Mouse (Mus musculus) forebrain, embryonic 14.5 days (tissue): Measurements from ENCODE around the gene Trmt13. TPM values are rescaled to one million over a fixed set of nuclear protein-coding genes. Genes with fewer than 3 reads are reported as not detected.
"Not testable (repeated sequence)": the region's sequence is repeated elsewhere in the genome, so short reads cannot be mapped to it uniquely, and the experiment has no call there.

Experiments
- ATAC-seq: fragments of 200-750 bp; cut with Nextera tagmentation; 2 replicates; pipeline ENCODE4 v1.8.0; 2017; ENCODE audit warnings: mild to moderate bottlenecking, moderate library complexity
- DNase-seq: peaks from one replicate; pipeline ENCODE4 v3.0.0-alpha.2; 2015; ENCODE audit warnings: low spot score
- H3K27ac ChIP-seq: fragments of 300-500 bp; sonication (generic); 2 replicates; pipeline ENCODE4 v1.5.1; 2014; ENCODE audit warnings: low read depth, mild to moderate bottlenecking, control low read depth, low read length, moderate library complexity
- H3K27me3 ChIP-seq: fragments of 300-500 bp; sonication (generic); replicated peaks from 2 replicates; pipeline ENCODE4 v1.6.1; 2014; ENCODE audit warnings: low read length, control low read depth, mixed read lengths; ENCODE audit not compliant: control insufficient read depth, insufficient read depth
- H3K36me3 ChIP-seq: fragments of 300-500 bp; sonication (generic); 2 replicates; pipeline ENCODE4 v1.6.1; 2014; ENCODE audit warnings: low read length, control low read depth; ENCODE audit not compliant: control insufficient read depth, insufficient read depth
- H3K4me1 ChIP-seq: fragments of 300-500 bp; sonication (generic); 2 replicates; pipeline ENCODE4 v1.6.1; 2014; ENCODE audit warnings: antibody characterized with exemption, low read length, control low read depth; ENCODE audit not compliant: control insufficient read depth, insufficient read depth
- H3K4me2 ChIP-seq: fragments of 300-500 bp; sonication (generic); 2 replicates; pipeline ENCODE4 v1.6.1; 2014; ENCODE audit warnings: mild to moderate bottlenecking, control low read depth, low read length
- H3K4me3 ChIP-seq: fragments of 300-500 bp; sonication (generic); 2 replicates; pipeline ENCODE4 v1.5.1; 2014; ENCODE audit warnings: low read depth, low read length, control low read depth
- H3K9ac ChIP-seq: fragments of 300-500 bp; sonication (generic); 2 replicates; pipeline ENCODE4 v1.6.1; 2014; ENCODE audit warnings: mild to moderate bottlenecking, low read length, control low read depth, moderate library complexity
- H3K9me3 ChIP-seq: fragments of 300-500 bp; sonication (generic); replicated peaks from 2 replicates; pipeline ENCODE4 v1.6.1; 2016; ENCODE audit warnings: low read length, control low read depth, mixed read lengths; ENCODE audit not compliant: control insufficient read depth
- WGBS: fragments of 180-500 bp; shearing (Covaris S2); extraction: QIAGEN DNeasy Blood & Tissue Kit; methylation state at CpG from one replicate; pipeline ENCODE4 v1.1.7; 2014; 5-methylcytosine and 5-hydroxymethylcytosine counted together
- polyA plus RNA-seq: library from polyadenylated mRNA; unstranded; fragments of >200 nt; fragmentation: Nextera tagmentation; extraction: Ambion mirVana; gene quantifications from 2 replicates; pipeline ENCODE4 v1.2.1, GENCODE M21; 2014

The Trmt13 gene
- polyA plus RNA-seq, 1 experiment from 2014 or later = 14.1 TPM

GRCm38 (mm10) chr3:116582201-116582600, 32.2 kb downstream of the Trmt13 start:
- no peaks in the 10 kb centered on the region for H3K9me3 ChIP-seq
- 94% methylated on average over 9 of the region's 9 CpGs for WGBS
- peaks cover 63% of the 10 kb centered on the region for H3K36me3 ChIP-seq
- H3K27ac ChIP-seq = no peak overlapping the region
- no peak overlapping the region for H3K4me3 ChIP-seq
- no peak overlapping the region for H3K4me2 ChIP-seq
- ATAC-seq (no peak), DNase-seq (no peak)
- no peak overlapping the region for H3K9ac ChIP-seq
- no peaks in the 10 kb centered on the region for H3K27me3 ChIP-seq
- no peaks in the 10 kb centered on the region for H3K4me1 ChIP-seq

GRCm38 (mm10) chr3:116577286-116577685, 37.1 kb downstream of the Trmt13 start:
- Histone ChIP-seq H3K27me3 (no peaks in the 10 kb centered on the region), H3K27ac (no peak overlapping the region), H3K4me1 (no peaks in the 10 kb centered on the region), H3K36me3 (peaks cover 21% of the 10 kb centered on the region), H3K9me3 (no peaks in the 10 kb centered on the region), H3K4me2 (no peak overlapping the region), H3K9ac (no peak overlapping the region), H3K4me3 (no peak overlapping the region)
- whole genome bisulfite sequencing = 59% methylated on average over 3 of the region's 3 CpGs
- ATAC-seq = no peak
- DNase-seq = no peak

GRCm38 (mm10) chr3:116570628-116571027, 43.8 kb downstream of the Trmt13 start:
- Histone ChIP-seq H3K4me1 (no peaks in the 10 kb centered on the region), H3K9ac (no peak overlapping the region), H3K27ac (no peak overlapping the region), H3K4me2 (no peak overlapping the region), H3K27me3 (no peaks in the 10 kb centered on the region), H3K9me3 (0 out of 2 replicates have a peak, but pooled peaks cover 4% of the 10 kb centered on the region), H3K4me3 (no peak overlapping the region), H3K36me3 (no peaks in the 10 kb centered on the region)
- ATAC-seq = no peak
- WGBS = 88% methylated on average over 2 of the region's 2 CpGs
- DNase-seq = no peak

- H3K36me3 ChIP-seq = no peaks in the 10 kb centered on the region
- ATAC-seq (no peak), DNase-seq (no peak)
- no peaks in the 10 kb centered on the region for H3K27me3 ChIP-seq
- 86% methylated on average over 7 of the region's 7 CpGs for WGBS
- H3K4me1 ChIP-seq = no peaks in the 10 kb centered on the region
- H3K4me3 ChIP-seq = no peak overlapping the region
- 0 out of 2 replicates have a peak, but pooled peaks cover 4% of the 10 kb centered on the region for H3K9me3 ChIP-seq
- no peak overlapping the region for H3K4me2 ChIP-seq
- no peak overlapping the region for H3K9ac ChIP-seq
- no peak overlapping the region for H3K27ac ChIP-seq
These were observed 51.3 kb downstream of the Trmt13 start for GRCm38 (mm10) chr3:116563095-116563492.

- H3K36me3 ChIP-seq = no peaks in the 10 kb centered on the region
- no peaks in the 10 kb centered on the region for H3K4me1 ChIP-seq
- H3K27me3 ChIP-seq = no peaks in the 10 kb centered on the region
- no peak within 1 kb of the TSS for H3K4me3 ChIP-seq
- H3K27ac ChIP-seq = no peak within 1 kb of the TSS
- ATAC-seq (no peak), DNase-seq (no peak)
- H3K4me2 ChIP-seq = no peak within 1 kb of the TSS
- H3K9me3 ChIP-seq = 0 out of 2 replicates have a peak, but pooled peaks cover 4% of the 10 kb centered on the region
- no peak within 1 kb of the TSS for H3K9ac ChIP-seq
- 85% methylated on average over 7 of the region's 7 CpGs for WGBS
These were observed 51.8 kb downstream of the Trmt13 start, which contains the start of gene Lrrc39 for GRCm38 (mm10) chr3:116562408-116563094. Gene Lrrc39 (plus strand): TSS chr3:116562973.

GRCm38 (mm10) chr3:116561315-116561714, 53.1 kb downstream of the Trmt13 start:
- H3K27me3 ChIP-seq, H3K4me3 ChIP-seq, H3K27ac ChIP-seq, DNase-seq, H3K4me1 ChIP-seq, H3K9me3 ChIP-seq, H3K36me3 ChIP-seq, H3K9ac ChIP-seq, H3K4me2 ChIP-seq, ATAC-seq: not testable (repeated sequence)
- WGBS = 96% methylated on average over 13 of the region's 14 CpGs

GRCm38 (mm10) chr3:116551362-116551761, 63.0 kb downstream of the Trmt13 start:
- ATAC-seq = no peak

GRCm38 (mm10) chr3:116547430-116547829, 67.0 kb downstream of the Trmt13 start:
- H3K36me3 ChIP-seq = peaks cover 49% of the 10 kb centered on the region
- DNase-seq = no peak
- no peak overlapping the region for H3K4me3 ChIP-seq
- no peak overlapping the region for H3K9ac ChIP-seq
- no peak overlapping the region for H3K4me2 ChIP-seq
- H3K9me3 ChIP-seq = no peaks in the 10 kb centered on the region
- no peaks in the 10 kb centered on the region for H3K4me1 ChIP-seq
- WGBS = 89% methylated on average over 5 of the region's 5 CpGs
- no peaks in the 10 kb centered on the region for H3K27me3 ChIP-seq
- no peak overlapping the region for H3K27ac ChIP-seq
- no peak for ATAC-seq

More at GRCm38 (mm10) chr3:116551362-116551761, 63.0 kb downstream of the Trmt13 start:
- no peaks in the 10 kb centered on the region for H3K27me3 ChIP-seq
- no peaks in the 10 kb centered on the region for H3K4me1 ChIP-seq
- H3K4me2 ChIP-seq = no peak overlapping the region
- no peak overlapping the region for H3K9ac ChIP-seq
- no peaks in the 10 kb centered on the region for H3K9me3 ChIP-seq
- H3K36me3 ChIP-seq = peaks cover 27% of the 10 kb centered on the region
- no peak overlapping the region for H3K27ac ChIP-seq
- DNase-seq = no peak
- no peak overlapping the region for H3K4me3 ChIP-seq
- whole genome bisulfite sequencing = 97% methylated on average over 5 of the region's 5 CpGs

- Histone ChIP-seq H3K4me1 (no peaks in the 10 kb centered on the region), H3K27ac (no peak overlapping the region), H3K36me3 (peaks cover 63% of the 10 kb centered on the region), H3K27me3 (no peaks in the 10 kb centered on the region), H3K4me3 (no peak overlapping the region), H3K4me2 (no peak overlapping the region), H3K9ac (no peak overlapping the region), H3K9me3 (no peaks in the 10 kb centered on the region)
- DNase-seq (no peak), ATAC-seq (no peak)
- WGBS = 85% methylated on average over 3 of the region's 3 CpGs
These were observed 71.9 kb downstream of the Trmt13 start for GRCm38 (mm10) chr3:116542532-116542931.
